Mouse (Mus musculus) midbrain, embryonic 16.5 days (tissue): Measurements from ENCODE around the gene Stbd1. TPM values are rescaled to one million over a fixed set of nuclear protein-coding genes. Genes with fewer than 3 reads are reported as not detected.
A peak's percentile ranks its signal among the peaks of the same experiment; 100 is the strongest.

Experiments
- ATAC-seq: fragments of 200-750 bp; cut with Nextera tagmentation; 2 replicates; pipeline ENCODE4 v1.8.0; 2017; ENCODE audit warnings: moderate TSS enrichment
- H3K27ac ChIP-seq: fragments of 300-500 bp; sonication (generic); 2 replicates; pipeline ENCODE4 v1.5.1; 2014; ENCODE audit warnings: mild to moderate bottlenecking, low read length, mixed read lengths
- H3K27me3 ChIP-seq: fragments of 300-500 bp; sonication (generic); 2 replicates; pipeline ENCODE4 v1.6.1; 2014; ENCODE audit warnings: low read depth, low read length, mixed read lengths; ENCODE audit not compliant: control insufficient read depth, insufficient read depth
- H3K36me3 ChIP-seq: fragments of 300-500 bp; sonication (generic); 2 replicates; pipeline ENCODE4 v1.6.1; 2014; ENCODE audit warnings: mild to moderate bottlenecking, low read length, moderate library complexity, mixed read lengths; ENCODE audit not compliant: control insufficient read depth, insufficient read depth
- H3K4me1 ChIP-seq: fragments of 300-500 bp; sonication (generic); 2 replicates; pipeline ENCODE4 v1.6.1; 2014; ENCODE audit warnings: mild to moderate bottlenecking, low read length, mixed read lengths; ENCODE audit not compliant: control insufficient read depth, insufficient read depth
- H3K4me2 ChIP-seq: fragments of 300-500 bp; sonication (generic); 2 replicates; pipeline ENCODE4 v1.6.1; 2014; ENCODE audit warnings: mild to moderate bottlenecking, low read length, mixed read lengths
- H3K4me3 ChIP-seq: fragments of 300-500 bp; sonication (generic); 2 replicates; pipeline ENCODE4 v1.5.1; 2014; ENCODE audit warnings: low read depth, mild to moderate bottlenecking, low read length, moderate library complexity, mixed read lengths
- H3K9ac ChIP-seq: fragments of 300-500 bp; sonication (generic); 2 replicates; pipeline ENCODE4 v1.6.1; 2014; ENCODE audit warnings: low read depth, low read length, mixed read lengths
- H3K9me3 ChIP-seq: fragments of 300-500 bp; sonication (generic); replicated peaks from 2 replicates; pipeline ENCODE4 v1.6.1; 2014; ENCODE audit warnings: mild to moderate bottlenecking, low read length, mixed read lengths; ENCODE audit not compliant: control insufficient read depth, poor library complexity, severe bottlenecking
- WGBS: fragments of 180-500 bp; shearing (Covaris S2); extraction: QIAGEN DNeasy Blood & Tissue Kit; methylation state at CpG from one replicate; pipeline ENCODE4 v1.1.7; 2014; 5-methylcytosine and 5-hydroxymethylcytosine counted together
- polyA plus RNA-seq: library from polyadenylated mRNA; unstranded; fragments of >200 nt; fragmentation: Nextera tagmentation; extraction: Ambion mirVana; gene quantifications from 2 replicates; pipeline ENCODE4 v1.2.1, GENCODE M21; 2015

Stbd1 gene
- 5.7 and 5.9 TPM in 2 replicates for polyA plus RNA-seq

- Histone ChIP-seq H3K27ac (no peak within 1 kb of the TSS), H3K4me1 (0 out of 2 replicates have a peak, but pooled peaks cover 2% of the 10 kb centered on the region), H3K27me3 (peaks cover 3% of the 10 kb centered on the region; the same call in 1 of the 2 replicates), H3K9ac (peak within 1 kb of the TSS; percentile 72), H3K4me3 (peak within 1 kb of the TSS; percentile 67), H3K9me3 (no peaks in the 10 kb centered on the region), H3K36me3 (no peaks in the 10 kb centered on the region), H3K4me2 (peak within 1 kb of the TSS; percentile 87)
- ATAC-seq, result peak; percentile 92
- under 1% methylated on average over 65 of the region's 69 CpGs for WGBS
These were observed at the start of gene Stbd1 for GRCm38 (mm10) chr5:92602691-92603690. TSS of gene Stbd1 (plus strand) at chr5:92603041.

GRCm38 (mm10) chr5:92553939-92554338, 48.9 kb upstream of the Stbd1 start:
- H3K4me1 ChIP-seq, result no peaks in the 10 kb centered on the region

GRCm38 (mm10) chr5:92554443-92554842, 48.4 kb upstream of the Stbd1 start:
- Histone ChIP-seq H3K4me3 (no peak overlapping the region), H3K9me3 (no peaks in the 10 kb centered on the region), H3K4me1 (no peaks in the 10 kb centered on the region), H3K27me3 (no peaks in the 10 kb centered on the region), H3K9ac (no peak overlapping the region), H3K36me3 (no peaks in the 10 kb centered on the region), H3K4me2 (no peak overlapping the region), H3K27ac (no peak overlapping the region)
- no peak for ATAC-seq
- WGBS, result 70% methylated on average over 4 of the region's 4 CpGs

More at GRCm38 (mm10) chr5:92553939-92554338, 48.9 kb upstream of the Stbd1 start:
- H3K4me2 ChIP-seq, result no peak overlapping the region
- no peak overlapping the region for H3K4me3 ChIP-seq
- no peak overlapping the region for H3K9ac ChIP-seq
- 70% methylated on average over 3 of the region's 3 CpGs for WGBS
- no peak overlapping the region for H3K27ac ChIP-seq
- H3K9me3 ChIP-seq, result no peaks in the 10 kb centered on the region
- ATAC-seq, result no peak
- no peaks in the 10 kb centered on the region for H3K36me3 ChIP-seq
- H3K27me3 ChIP-seq, result no peaks in the 10 kb centered on the region

GRCm38 (mm10) chr5:92554891-92555511, 47.8 kb upstream of the Stbd1 start, which contains the start of gene Fam47e:
TSS of gene Fam47e (plus strand) at chr5:92555069.
- no peak within 1 kb of the TSS for H3K4me2 ChIP-seq
- H3K9me3 ChIP-seq, result no peaks in the 10 kb centered on the region
- no peak within 1 kb of the TSS for H3K9ac ChIP-seq
- no peak for ATAC-seq
- no peaks in the 10 kb centered on the region for H3K27me3 ChIP-seq
- H3K4me3 ChIP-seq, result no peak within 1 kb of the TSS
- WGBS, result 74% methylated on average over 16 of the region's 16 CpGs
- no peaks in the 10 kb centered on the region for H3K4me1 ChIP-seq
- H3K27ac ChIP-seq, result no peak within 1 kb of the TSS
- no peaks in the 10 kb centered on the region for H3K36me3 ChIP-seq

GRCm38 (mm10) chr5:92555905-92556304, 46.9 kb upstream of the Stbd1 start:
- H3K27me3 ChIP-seq, result no peaks in the 10 kb centered on the region
- no peak overlapping the region for H3K4me3 ChIP-seq
- 96% methylated on average over 1 of the region's 1 CpGs for WGBS
- no peaks in the 10 kb centered on the region for H3K36me3 ChIP-seq
- H3K27ac ChIP-seq, result no peak overlapping the region
- no peak for ATAC-seq
- no peak overlapping the region for H3K4me2 ChIP-seq
- no peaks in the 10 kb centered on the region for H3K9me3 ChIP-seq
- no peak overlapping the region for H3K9ac ChIP-seq
- no peaks in the 10 kb centered on the region for H3K4me1 ChIP-seq

- Histone ChIP-seq H3K27me3 (no peaks in the 10 kb centered on the region), H3K4me1 (no peaks in the 10 kb centered on the region), H3K36me3 (no peaks in the 10 kb centered on the region), H3K9me3 (no peaks in the 10 kb centered on the region), H3K4me3 (no peak overlapping the region), H3K9ac (no peak overlapping the region), H3K4me2 (no peak overlapping the region), H3K27ac (no peak overlapping the region)
- ATAC-seq, result no peak
- 90% methylated on average over 1 of the region's 1 CpGs for WGBS
These were observed 45.3 kb upstream of the Stbd1 start for GRCm38 (mm10) chr5:92557508-92557907.

GRCm38 (mm10) chr5:92560201-92560600, 42.6 kb upstream of the Stbd1 start:
- Histone ChIP-seq H3K4me1 (no peaks in the 10 kb centered on the region), H3K36me3 (no peaks in the 10 kb centered on the region), H3K4me2 (no peak overlapping the region), H3K9ac (no peak overlapping the region), H3K4me3 (no peak overlapping the region), H3K9me3 (no peaks in the 10 kb centered on the region), H3K27me3 (no peaks in the 10 kb centered on the region), H3K27ac (no peak overlapping the region)
- no peak for ATAC-seq
- 85% methylated on average over 2 of the region's 2 CpGs for WGBS

- no peaks in the 10 kb centered on the region for H3K9me3 ChIP-seq
- no peak overlapping the region for H3K4me3 ChIP-seq
- H3K27ac ChIP-seq, result no peak overlapping the region
- 81% methylated on average over 13 of the region's 13 CpGs for WGBS
- H3K36me3 ChIP-seq, result no peaks in the 10 kb centered on the region
- no peak overlapping the region for H3K4me2 ChIP-seq
- no peak overlapping the region for H3K9ac ChIP-seq
- no peaks in the 10 kb centered on the region for H3K4me1 ChIP-seq
- H3K27me3 ChIP-seq, result no peaks in the 10 kb centered on the region
- no peak for ATAC-seq
These were observed 40.8 kb upstream of the Stbd1 start for GRCm38 (mm10) chr5:92562002-92562401.

- Histone ChIP-seq H3K4me3 (no peak overlapping the region), H3K9me3 (no peaks in the 10 kb centered on the region), H3K4me2 (no peak overlapping the region), H3K27ac (no peak overlapping the region), H3K4me1 (no peaks in the 10 kb centered on the region), H3K36me3 (no peaks in the 10 kb centered on the region), H3K9ac (no peak overlapping the region), H3K27me3 (no peaks in the 10 kb centered on the region)
- 87% methylated on average over 4 of the region's 4 CpGs for WGBS
- ATAC-seq, result no peak
These were observed 31.6 kb upstream of the Stbd1 start for GRCm38 (mm10) chr5:92571232-92571631.
